Mouse (Mus musculus) liver, embryonic 11.5 days (tissue): ENCODE data around the gene Shb. TPM values are rescaled to one million over a fixed set of nuclear protein-coding genes. Genes with fewer than 3 reads are reported as not detected.

Experiments
- ATAC-seq: fragments of 200-750 bp; cut with Nextera tagmentation; replicated peaks from 2 replicates; pipeline ENCODE4 v1.8.0; 2017; ENCODE audit warnings: moderate number of reproducible peaks, mild to moderate bottlenecking, moderate TSS enrichment, moderate library complexity; ENCODE audit not compliant: low FRiP score
- DNase-seq: peaks from one replicate; pipeline ENCODE4 v3.0.0-alpha.2; 2017; ENCODE audit warnings: low spot score
- H3K27ac ChIP-seq: fragments of 300-500 bp; sonication (generic); 2 replicates; pipeline ENCODE4 v1.5.1; 2014; ENCODE audit warnings: mild to moderate bottlenecking, low read depth, low read length, control low read depth
- H3K27me3 ChIP-seq: fragments of 300-500 bp; sonication (generic); replicated peaks from 2 replicates; pipeline ENCODE4 v1.6.1; 2014; ENCODE audit warnings: low read length, mixed read lengths; ENCODE audit not compliant: control insufficient read depth, insufficient read depth
- H3K36me3 ChIP-seq: fragments of 300-500 bp; sonication (generic); 2 replicates; pipeline ENCODE4 v1.6.1; 2014; ENCODE audit warnings: mild to moderate bottlenecking, low read length, moderate library complexity, mixed read lengths; ENCODE audit not compliant: control insufficient read depth, insufficient read depth
- H3K4me1 ChIP-seq: fragments of 300-500 bp; sonication (generic); replicated peaks from 2 replicates; pipeline ENCODE4 v1.6.1; 2014; ENCODE audit warnings: low read length, mixed read lengths; ENCODE audit not compliant: control insufficient read depth, insufficient read depth
- H3K4me2 ChIP-seq: fragments of 300-500 bp; sonication (generic); 2 replicates; pipeline ENCODE4 v1.6.1; 2014; ENCODE audit warnings: mild to moderate bottlenecking, control low read depth, moderate library complexity
- H3K4me3 ChIP-seq: fragments of 300-500 bp; sonication (generic); 2 replicates; pipeline ENCODE4 v1.5.1; 2014; ENCODE audit warnings: low read depth, low read length, control low read depth
- H3K9ac ChIP-seq: fragments of 300-500 bp; sonication (generic); 2 replicates; pipeline ENCODE4 v1.6.1; 2014; ENCODE audit warnings: low read depth, low read length, control low read depth
- H3K9me3 ChIP-seq: fragments of 300-500 bp; sonication (generic); 2 replicates; pipeline ENCODE4 v1.6.1; 2016; ENCODE audit warnings: low read length, inconsistent platforms, mixed read lengths; ENCODE audit not compliant: control insufficient read depth
- WGBS: fragments of 180-500 bp; shearing (Covaris S2); extraction: QIAGEN DNeasy Blood & Tissue Kit; methylation state at CpG from one replicate; pipeline ENCODE4 v1.1.7; 2014; 5-methylcytosine and 5-hydroxymethylcytosine counted together
- microRNA-seq: library from miRNA; unstranded; fragments of <30 nt; microRNA quantifications from one replicate; pipeline ENCODE4, GENCODE M21; 2017; ENCODE audit warnings: borderline number of aligned reads
- polyA plus RNA-seq: library from polyadenylated mRNA; unstranded; fragments of >200 nt; fragmentation: Nextera tagmentation; extraction: Ambion mirVana; gene quantifications from 2 replicates; pipeline ENCODE4 v1.2.1, GENCODE M21; 2014

Shb gene
- polyA plus RNA-seq, 1 experiment from 2014 or later: 6.1 TPM

DNA sequence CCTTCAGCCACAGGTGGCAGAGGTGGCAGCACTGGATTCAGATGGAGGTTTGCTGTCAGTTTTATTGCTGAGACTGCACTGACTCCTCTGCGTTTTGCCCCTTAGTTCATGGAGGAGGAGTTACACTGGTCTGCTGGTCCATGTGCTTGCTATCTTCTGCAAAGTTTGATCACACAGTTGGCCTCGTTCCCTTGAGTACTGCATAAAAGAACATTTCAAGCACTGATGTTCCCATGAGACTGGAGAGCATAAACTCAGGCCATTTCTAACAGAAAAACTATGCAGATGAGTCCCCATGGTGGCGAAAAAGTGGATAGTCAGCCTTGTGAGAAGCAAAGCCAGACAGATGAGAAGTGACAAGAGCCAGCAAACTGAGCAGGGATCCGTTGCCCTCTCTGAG lies 155.7 kb downstream of the Shb start:
- H3K9me3 ChIP-seq: no peaks in the 10 kb centered on the region
- no peak overlapping the region for H3K9ac ChIP-seq
- no peak overlapping the region for H3K4me2 ChIP-seq
- DNase-seq (no peak), ATAC-seq (no peak)
- H3K4me3 ChIP-seq: no peak overlapping the region
- H3K27ac ChIP-seq: no peak overlapping the region
- no peaks in the 10 kb centered on the region for H3K4me1 ChIP-seq
- H3K27me3 ChIP-seq: no peaks in the 10 kb centered on the region
- peaks cover 31% of the 10 kb centered on the region for H3K36me3 ChIP-seq
- WGBS: 89% methylated on average over 4 of the region's 4 CpGs

DNA sequence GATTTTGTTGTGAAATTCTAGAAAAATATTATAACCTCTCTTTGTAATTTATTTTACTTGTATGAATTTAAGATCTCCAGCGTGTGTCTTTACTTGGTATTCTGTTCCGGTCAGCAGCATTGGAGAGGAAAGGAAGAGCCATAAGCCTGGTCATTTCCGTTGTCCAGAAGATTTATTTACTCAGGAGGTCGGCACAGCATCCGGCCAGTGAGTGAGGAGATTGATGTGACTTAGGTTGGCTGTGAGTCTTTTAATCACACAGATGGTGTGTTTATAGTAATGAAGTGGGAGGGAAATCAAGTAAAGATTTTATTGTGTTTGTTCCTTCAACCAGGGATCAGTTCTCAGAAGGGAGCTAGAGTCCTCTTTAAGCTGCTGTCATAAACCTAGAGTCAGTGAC lies 157.4 kb downstream of the Shb start:
- Histone ChIP-seq H3K9ac (no peak overlapping the region), H3K4me1 (no peaks in the 10 kb centered on the region), H3K36me3 (peaks cover 32% of the 10 kb centered on the region), H3K4me3 (no peak overlapping the region), H3K27me3 (no peaks in the 10 kb centered on the region), H3K27ac (no peak overlapping the region), H3K4me2 (no peak overlapping the region), H3K9me3 (no peaks in the 10 kb centered on the region)
- ATAC-seq (no peak), DNase-seq (no peak)
- 78% methylated on average over 5 of the region's 5 CpGs for WGBS

Small RNA genes lying within 50 kb of the gene (microRNA-seq; reads per million reads assigned to microRNA genes)
- gene Gm22518: not detected
- gene Gm25692: not detected

Other genes with a start within 250 kb of the Shb start
- gene Trmt10b, start 235.3 kb downstream of the Shb start, polyA plus RNA-seq: 16.5 and 17.8 TPM in 2 replicates
- 11.3 and 11.7 TPM in 2 replicates for gene Dcaf10, start 190.4 kb downstream of the Shb start, polyA plus RNA-seq
- 142 and 143 TPM in 2 replicates for gene Exosc3, start 189.7 kb downstream of the Shb start, polyA plus RNA-seq
- 81.6 and 83.1 TPM in 2 replicates for gene Slc25a51, start 123.7 kb downstream of the Shb start, polyA plus RNA-seq